8 mouse cellular contexts compared by ENCODE assay signal in genomic region chr11:30754486-30754854, GRCm38 (mm10). TPM values are rescaled to one million over a fixed set of nuclear protein-coding genes. Genes with fewer than 3 reads are reported as not detected.
DNase-seq lines count a peak whose midpoint lies in the region; ATAC-seq and TF ChIP-seq lines count a peak whose summit lies in the region.
"Not testable (repeated sequence)": the region's sequence is repeated elsewhere in the genome, so short reads cannot be mapped to it uniquely, and the experiment has no call there.

No protein-coding gene starts in this region.

- H3K9ac ChIP-seq in forebrain, embryonic 14.5 days (ENCODE audit: low read length), result peak overlapping the region; percentile 73
- peak overlapping the region; percentile 83 for H3K9ac ChIP-seq in heart, embryonic 16.5 days (ENCODE audit: low read length)
- peak overlapping the region; percentile 74 for H3K9ac ChIP-seq in intestine, embryonic 16.5 days (ENCODE audit: low read depth, low read length)
- peak overlapping the region; percentile 75 for H3K9ac ChIP-seq in limb, embryonic 13.5 days
- H3K9ac ChIP-seq in lung, embryonic 15.5 days, result peak overlapping the region; percentile 47
- peak overlapping the region; percentile 63 for H3K9ac ChIP-seq in neural tube, embryonic 11.5 days (ENCODE audit: low read length)

- not testable (repeated sequence) for H3K27me3 ChIP-seq in forebrain, embryonic 14.5 days (replicated peaks; ENCODE audit: control insufficient read depth, insufficient read depth, low read length); heart, embryonic 16.5 days (ENCODE audit: control insufficient read depth, insufficient read depth, low read length); intestine, embryonic 16.5 days (replicated peaks; ENCODE audit: control insufficient read depth, insufficient read depth, low read length); lung, embryonic 15.5 days; neural tube, embryonic 11.5 days (ENCODE audit: control insufficient read depth, insufficient read depth, low read length); testis, adult 2 months (ENCODE audit: control insufficient read depth, insufficient read depth, low read length)
- H3K27me3 ChIP-seq in limb, embryonic 13.5 days, result peaks cover 22% of the 10 kb centered on the region

- WGBS in forebrain, embryonic 14.5 days, result 59% methylated on average over 4 of the region's 4 CpGs
- 70% methylated on average over 4 of the region's 4 CpGs for whole genome bisulfite sequencing in heart, embryonic 16.5 days
- 73% methylated on average over 4 of the region's 4 CpGs for WGBS in intestine, embryonic 16.5 days
- WGBS in limb, embryonic 13.5 days, result 77% methylated on average over 4 of the region's 4 CpGs
- WGBS in lung, embryonic 15.5 days, result 61% methylated on average over 4 of the region's 4 CpGs
- 77% methylated on average over 4 of the region's 4 CpGs for WGBS in neural tube, embryonic 11.5 days

- TF ChIP-seq CTCF in cortical plate, adult 2 months (IDR thresholded peaks at IDR 0.05; ENCODE audit: extremely low read depth, insufficient read depth, low read length); testis, adult 2 months (IDR thresholded peaks at IDR 0.05; ENCODE audit: control insufficient read depth, insufficient read depth, insufficient replicate concordance, low read depth, low read length): not testable (repeated sequence)

- not testable (repeated sequence) for H3K4me1 ChIP-seq in cortical plate, adult 2 months (ENCODE audit: control insufficient read depth, insufficient read depth, low read length); forebrain, embryonic 14.5 days (ENCODE audit: control insufficient read depth, insufficient read depth, low read length); heart, embryonic 16.5 days (ENCODE audit: control insufficient read depth, insufficient read depth, low read length); intestine, embryonic 16.5 days (ENCODE audit: control insufficient read depth, insufficient read depth, low read length); limb, embryonic 13.5 days; lung, embryonic 15.5 days; neural tube, embryonic 11.5 days (ENCODE audit: control insufficient read depth, insufficient read depth, low read length); testis, adult 2 months (ENCODE audit: control insufficient read depth, insufficient read depth, low read length)

- H3K27ac ChIP-seq in cortical plate, adult 2 months (ENCODE audit: insufficient read depth, low read length); forebrain, embryonic 14.5 days (ENCODE audit: low read depth, low read length); heart, embryonic 16.5 days (ENCODE audit: low read length); intestine, embryonic 16.5 days (ENCODE audit: low read length); limb, embryonic 13.5 days; lung, embryonic 15.5 days; neural tube, embryonic 11.5 days (ENCODE audit: low read depth, low read length); testis, adult 2 months (ENCODE audit: control insufficient read depth, insufficient read depth, low read depth, low read length): not testable (repeated sequence)

- H3K36me3 ChIP-seq in forebrain, embryonic 14.5 days (ENCODE audit: control insufficient read depth, insufficient read depth, low read length); heart, embryonic 16.5 days (ENCODE audit: control insufficient read depth, insufficient read depth); intestine, embryonic 16.5 days (ENCODE audit: control insufficient read depth, insufficient read depth, low read length); limb, embryonic 13.5 days; lung, embryonic 15.5 days; neural tube, embryonic 11.5 days (ENCODE audit: control insufficient read depth, insufficient read depth, low read length); testis, adult 2 months (ENCODE audit: control insufficient read depth, insufficient read depth, low read length): not testable (repeated sequence)

- not testable (repeated sequence) for DNase-seq in forebrain, embryonic 14.5 days (ENCODE audit: low spot score); neural tube, embryonic 11.5 days (ENCODE audit: low spot score)

- not testable (repeated sequence) for H3K9me3 ChIP-seq in forebrain, embryonic 14.5 days (replicated peaks; ENCODE audit: control insufficient read depth, low read length); heart, embryonic 16.5 days (replicated peaks; ENCODE audit: control insufficient read depth, low read length); intestine, embryonic 16.5 days (ENCODE audit: control insufficient read depth, low read length); limb, embryonic 13.5 days; lung, embryonic 15.5 days; neural tube, embryonic 11.5 days (ENCODE audit: control insufficient read depth, low read length)

- H3K4me2 ChIP-seq in forebrain, embryonic 14.5 days (ENCODE audit: low read length), result peak overlapping the region; percentile 93
- H3K4me2 ChIP-seq in heart, embryonic 16.5 days (ENCODE audit: low read depth, low read length), result peak overlapping the region; percentile 70
- H3K4me2 ChIP-seq in intestine, embryonic 16.5 days (ENCODE audit: low read depth, low read length), result peak overlapping the region; percentile 98
- peak overlapping the region; percentile 98 for H3K4me2 ChIP-seq in limb, embryonic 13.5 days (replicated peaks)
- peak overlapping the region; percentile 97 for H3K4me2 ChIP-seq in lung, embryonic 15.5 days
- H3K4me2 ChIP-seq in neural tube, embryonic 11.5 days (ENCODE audit: low read depth), result peak overlapping the region; percentile 97

- not testable (repeated sequence) for TF ChIP-seq POLR2A in cortical plate, adult 2 months (IDR thresholded peaks at IDR 0.05; ENCODE audit: extremely low read depth, insufficient read depth, low read length); testis, adult 2 months (IDR thresholded peaks at IDR 0.05; ENCODE audit: control insufficient read depth, low read depth, low read length)

- peak overlapping the region; percentile 61 for H3K4me3 ChIP-seq in cortical plate, adult 2 months (ENCODE audit: insufficient read depth, low read length)
- H3K4me3 ChIP-seq in forebrain, embryonic 14.5 days (ENCODE audit: low read depth, low read length), result peak overlapping the region; percentile 55
- peak overlapping the region; percentile 59 for H3K4me3 ChIP-seq in heart, embryonic 16.5 days (ENCODE audit: low read length)
- H3K4me3 ChIP-seq in intestine, embryonic 16.5 days (ENCODE audit: low read length), result peak overlapping the region; percentile 62
- peak overlapping the region; percentile 60 for H3K4me3 ChIP-seq in limb, embryonic 13.5 days
- peak overlapping the region; percentile 57 for H3K4me3 ChIP-seq in lung, embryonic 15.5 days
- H3K4me3 ChIP-seq in neural tube, embryonic 11.5 days (ENCODE audit: low read depth, low read length), result peak overlapping the region; percentile 55
- peak overlapping the region; percentile 77 for H3K4me3 ChIP-seq in testis, adult 2 months (ENCODE audit: control insufficient read depth, low read depth, low read length)

- not testable (repeated sequence) for ATAC-seq in forebrain, embryonic 14.5 days; heart, embryonic 16.5 days (replicated peaks; ENCODE audit: extremely low read depth, insufficient read depth, low FRiP score); intestine, embryonic 16.5 days; limb, embryonic 13.5 days (ENCODE audit: low FRiP score, low read depth); lung, embryonic 15.5 days (ENCODE audit: borderline replicate concordance, extremely low read depth, low FRiP score, low TSS enrichment); neural tube, embryonic 11.5 days (ENCODE audit: insufficient read depth, low FRiP score, low TSS enrichment)

RNA-seq across cellular contexts. Expression of gene Psme4, which starts 17.1 kb away (rescaled TPM):
- polyA plus RNA-seq in cortical plate, adult 2 months (2012; rRNA removed), result 29.3 and 31.4 TPM in 2 replicates
- 21.3 and 22.7 TPM in 2 replicates for polyA plus RNA-seq in forebrain, embryonic 14.5 days (2014; fragmentation: Nextera tagmentation; extraction: Ambion mirVana)
- 10.1 and 11.4 TPM in 2 replicates for polyA plus RNA-seq in heart, embryonic 16.5 days (2015; fragmentation: Nextera tagmentation; extraction: Ambion mirVana)
- 8.6 and 10.5 TPM in 2 replicates for polyA plus RNA-seq in intestine, embryonic 16.5 days (2015; fragmentation: Nextera tagmentation; extraction: Ambion mirVana)
- 22.4 and 25.2 TPM in 2 replicates for polyA plus RNA-seq in limb, embryonic 13.5 days (2015; fragmentation: Nextera tagmentation; extraction: Ambion mirVana)
- polyA plus RNA-seq in lung, embryonic 15.5 days (2015; fragmentation: Nextera tagmentation; extraction: Ambion mirVana), result 14.8 and 17.6 TPM in 2 replicates
- 34.2 and 39.2 TPM in 2 replicates for polyA plus RNA-seq in neural tube, embryonic 11.5 days (2014; fragmentation: Nextera tagmentation; extraction: Ambion mirVana)
- polyA plus RNA-seq in testis, adult 2 months (2012; rRNA removed), result 81.8 and 102 TPM in 2 replicates
